ENCODE assay signal across 8 mouse cellular contexts in the genomic region with DNA sequence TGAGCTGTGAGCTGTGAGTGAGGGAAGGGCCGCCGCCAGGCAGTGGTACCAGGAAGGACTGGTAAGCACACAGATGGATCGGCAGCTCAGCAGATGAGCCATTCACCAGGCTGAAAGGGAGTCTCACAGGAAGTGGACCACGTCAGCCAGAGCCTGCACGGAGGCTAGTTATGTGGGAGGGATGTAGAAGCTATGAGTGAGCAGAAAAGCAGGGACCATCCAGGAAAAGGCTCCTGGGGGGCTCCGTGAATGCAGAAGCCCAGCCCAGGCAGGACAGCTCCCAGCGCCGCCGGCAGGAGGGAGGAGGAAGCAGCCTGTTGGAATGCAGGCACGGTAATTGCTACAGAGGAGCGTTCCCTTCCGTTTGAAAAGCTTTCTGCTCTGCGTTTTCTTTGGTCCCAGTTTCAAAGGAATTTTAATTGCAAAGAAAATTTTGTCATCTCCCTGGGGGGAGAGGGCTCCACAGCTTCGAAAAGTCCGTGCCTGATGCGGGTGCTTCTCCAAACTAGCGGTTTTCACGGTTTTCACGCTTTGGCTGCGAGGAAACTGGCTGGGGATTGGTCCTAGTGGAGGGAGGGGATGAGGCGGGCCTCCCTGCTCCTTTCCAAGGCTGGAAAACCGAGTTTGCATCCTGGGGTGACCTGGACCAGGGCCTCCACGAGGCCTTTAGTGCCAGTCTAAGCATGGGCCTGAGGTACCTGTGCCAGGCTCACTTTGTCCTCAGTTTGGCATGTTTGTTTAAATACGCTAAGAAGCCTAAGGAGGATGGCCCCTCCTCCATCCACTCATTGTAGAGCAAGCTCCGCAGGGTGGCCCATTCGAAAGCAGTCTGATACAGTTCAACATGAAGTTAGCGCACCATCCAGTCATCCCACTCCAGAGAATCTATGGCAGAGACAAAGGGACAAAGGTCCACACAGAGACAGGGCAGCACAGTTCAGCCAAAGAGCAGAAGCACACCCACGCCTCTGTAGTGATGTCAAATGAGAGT. TPM values are rescaled to one million over a fixed set of nuclear protein-coding genes. Genes with fewer than 3 reads are reported as not detected.
DNase-seq lines count a peak whose midpoint lies in the region; ATAC-seq and TF ChIP-seq lines count a peak whose summit lies in the region.

No protein-coding gene starts in this region.

- H3K9ac ChIP-seq in kidney, postnatal 0 days (ENCODE audit: low read depth, low read length): no peak overlapping the region
- no peak overlapping the region for H3K9ac ChIP-seq in heart, embryonic 15.5 days

- H3K4me1 ChIP-seq in kidney, postnatal 0 days (replicated peaks; ENCODE audit: insufficient read depth, low read length): no peaks in the 10 kb centered on the region
- peaks cover 10% of the 10 kb centered on the region for H3K4me1 ChIP-seq in heart, embryonic 15.5 days (replicated peaks)

- H3K4me3 ChIP-seq in kidney, postnatal 0 days (replicated peaks; ENCODE audit: low read depth, low read length): peak overlapping the region; percentile 4
- H3K4me3 ChIP-seq in heart, embryonic 15.5 days: peak overlapping the region; percentile 31

- no peak for ATAC-seq in kidney, postnatal 0 days (replicated peaks; ENCODE audit: low FRiP score, low read depth)
- ATAC-seq in heart, embryonic 15.5 days (replicated peaks; ENCODE audit: insufficient number of reproducible peaks, insufficient read depth, low FRiP score, low read depth): no peak
- no peak for ATAC-seq in erythroblast, adult 5-6 weeks (replicated peaks; ENCODE audit: low FRiP score, poor library complexity, severe bottlenecking)

- no peak overlapping the region for H3K27ac ChIP-seq in kidney, postnatal 0 days
- no peak overlapping the region for H3K27ac ChIP-seq in heart, embryonic 15.5 days

- TF ChIP-seq CTCF in kidney, postnatal 0 days (IDR thresholded peaks at IDR 0.05; ENCODE audit: low read depth): 0 out of 2 replicates have a peak, but pooled peaks have one; percentile 17

- peak; percentile 43 for DNase-seq in kidney, postnatal 0 days (ENCODE audit: low spot score)
- no peak for DNase-seq in kidney, adult 11 months
- DNase-seq in cerebellum, postnatal 25 days: peak; percentile 69 to 74
- peak; percentile 66 to 74 for DNase-seq in left cerebral cortex, adult 18-20 months (ENCODE audit: low spot score in 2 of 2)
- DNase-seq in neural tube, embryonic 10.5 days (ENCODE audit: extremely low spot score, low spot score): peak; percentile 61
- no peak for DNase-seq in thymus, postnatal 4 days

- H3K9me3 ChIP-seq in kidney, postnatal 0 days (replicated peaks; ENCODE audit: low read length): no peaks in the 10 kb centered on the region
- no peaks in the 10 kb centered on the region for H3K9me3 ChIP-seq in heart, embryonic 15.5 days (replicated peaks)

- WGBS in kidney, postnatal 0 days: 6% methylated on average over 28 of the region's 28 CpGs
- WGBS in heart, embryonic 15.5 days: 6% methylated on average over 28 of the region's 28 CpGs

- H3K4me2 ChIP-seq in kidney, postnatal 0 days (ENCODE audit: low read length): peak overlapping the region; percentile 41
- H3K4me2 ChIP-seq in heart, embryonic 15.5 days: peak overlapping the region; percentile 57

- H3K36me3 ChIP-seq in kidney, postnatal 0 days (ENCODE audit: insufficient read depth, low read length): no peaks in the 10 kb centered on the region
- H3K36me3 ChIP-seq in heart, embryonic 15.5 days: no peaks in the 10 kb centered on the region

- H3K27me3 ChIP-seq in kidney, postnatal 0 days (ENCODE audit: insufficient read depth, low read length): peaks cover 43% of the 10 kb centered on the region
- H3K27me3 ChIP-seq in heart, embryonic 15.5 days: peaks cover 97% of the 10 kb centered on the region

RNA-seq across cellular contexts. Expression of gene Cdh22, which starts 32.6 kb away (rescaled TPM):
- polyA plus RNA-seq in kidney, postnatal 0 days (2015; fragmentation: Nextera tagmentation; extraction: Ambion mirVana): 1.5 and 1.6 TPM in 2 replicates
- 0.15 and 0.36 TPM in 2 replicates for polyA plus RNA-seq in heart, embryonic 15.5 days (2015; fragmentation: Nextera tagmentation; extraction: Ambion mirVana)
- total RNA-seq in left cerebral cortex, adult 18-20 months (2021): 10 to 100 TPM; 55.1 to 61.1 TPM
- not detected in 2 replicates for total RNA-seq in erythroblast, adult 5-6 weeks (2015; ENCODE audit: low replicate concordance)
- total RNA-seq in erythroblast, adult 5-6 weeks (2017; ENCODE audit: low replicate concordance): not detected in 2 replicates

Comparison
In these comparisons a context has a peak if more than half of its experiments do, and no peak if none do; other contexts are left out.
1. DNase-seq: peak in kidney, postnatal 0 days (single experiment), cerebellum, postnatal 25 days (2 of 2), left cerebral cortex, adult 18-20 months (2 of 2) and neural tube, embryonic 10.5 days (single experiment); none in kidney, adult 11 months (single experiment) and thymus, postnatal 4 days (single experiment).
2. RNA of gene Cdh22, which starts 32.6 kb away (total RNA-seq): 55.1 to 61.1 TPM in left cerebral cortex, adult 18-20 months; not detected in erythroblast, adult 5-6 weeks; every median in the first group is over 10 times any median in the second.